Mouse (Mus musculus): Measurements from ENCODE around the gene Mllt3.

Mllt3 gene

DNA sequence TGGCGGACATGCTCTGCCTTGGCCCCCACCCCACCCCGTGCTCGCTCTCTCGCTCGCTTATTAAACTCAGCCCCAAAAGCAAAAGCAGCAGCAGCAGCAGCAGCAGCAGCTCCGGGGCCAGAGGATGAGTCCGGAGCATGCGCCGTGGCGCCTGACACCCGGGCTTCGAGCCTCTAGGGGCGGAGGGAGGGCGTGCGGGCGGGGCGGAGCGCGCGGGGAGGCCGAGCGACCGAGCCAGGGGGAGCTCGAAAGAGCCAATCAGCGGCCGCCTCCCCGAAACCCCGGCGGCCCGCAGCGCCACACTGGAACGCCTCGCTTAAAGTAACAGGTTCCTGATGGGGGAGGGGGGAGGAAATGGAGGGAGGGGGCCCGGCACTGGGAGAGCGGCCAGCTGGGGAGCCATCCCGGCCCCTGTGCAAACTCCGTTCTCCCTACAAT, at the start of gene Mllt3:
Gene Mllt3 (minus strand): TSS at position 149 of the 438 bp plus-strand sequence.
- DNase-seq (ENCODE audit: inconsistent age in 2 of 2, low spot score in 1 of 2) = peak; percentile 98 to 99

DNA sequence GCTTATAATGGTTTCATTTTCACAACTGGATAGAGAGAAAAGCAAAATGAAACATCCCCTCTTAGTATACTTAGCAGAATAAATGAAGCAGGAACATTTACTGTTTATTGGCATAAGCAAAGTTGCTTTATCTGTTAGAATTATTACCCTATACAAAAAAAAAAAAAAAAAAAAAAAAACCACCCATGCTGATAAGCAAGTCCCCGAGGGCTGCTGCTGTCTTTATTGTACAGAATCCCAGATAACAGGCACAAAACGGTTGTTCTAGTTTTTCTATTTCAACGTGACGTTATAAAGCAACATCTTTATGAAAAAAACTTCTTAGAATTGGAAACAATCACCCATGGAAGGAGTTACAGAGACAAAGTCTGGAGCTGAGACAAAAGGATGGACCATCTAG, 49.2 kb upstream of the Mllt3 start:
- DNase-seq (ENCODE audit: inconsistent age in 2 of 2, low spot score in 1 of 2) = no peak

DNA sequence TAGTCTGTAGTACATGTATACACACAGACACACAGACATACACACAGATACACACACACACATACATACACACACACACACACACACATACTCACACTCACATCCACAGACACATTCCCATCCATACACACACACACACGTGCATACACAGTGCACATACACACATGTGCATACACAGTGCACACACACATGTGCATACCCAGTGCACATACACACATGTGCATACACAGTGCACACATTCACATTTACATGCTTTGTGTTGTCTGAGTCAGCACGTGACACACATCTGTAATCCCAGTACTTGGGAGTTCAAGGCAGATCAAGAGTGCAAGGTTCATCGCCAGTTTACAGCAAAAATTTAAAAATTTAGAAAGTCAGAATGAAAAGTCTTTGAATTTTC, 48.7 kb upstream of the Mllt3 start:
- no peak for DNase-seq (ENCODE audit: inconsistent age in 2 of 2, low spot score in 1 of 2)

DNA sequence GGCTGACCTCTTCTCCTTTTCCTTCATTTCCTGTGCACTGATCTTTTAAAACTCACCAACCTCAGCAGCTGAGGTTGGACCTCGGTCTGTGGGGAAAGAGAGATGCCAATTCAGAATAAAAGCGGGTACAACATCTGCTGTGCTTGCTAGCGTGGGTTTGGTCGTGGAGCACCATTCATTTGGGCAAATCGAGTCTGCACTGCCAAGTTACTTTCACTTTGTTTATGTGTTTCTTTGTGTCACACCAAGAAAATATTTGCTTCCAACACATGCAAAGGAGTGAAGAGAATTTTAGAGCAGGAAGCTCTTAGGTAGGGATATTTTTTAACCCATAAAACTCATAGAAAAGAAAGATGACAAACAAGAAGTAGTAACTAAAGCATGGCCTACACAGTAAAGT, 48.3 kb upstream of the Mllt3 start:
- DNase-seq (ENCODE audit: inconsistent age in 2 of 2, low spot score in 1 of 2) = no peak

DNA sequence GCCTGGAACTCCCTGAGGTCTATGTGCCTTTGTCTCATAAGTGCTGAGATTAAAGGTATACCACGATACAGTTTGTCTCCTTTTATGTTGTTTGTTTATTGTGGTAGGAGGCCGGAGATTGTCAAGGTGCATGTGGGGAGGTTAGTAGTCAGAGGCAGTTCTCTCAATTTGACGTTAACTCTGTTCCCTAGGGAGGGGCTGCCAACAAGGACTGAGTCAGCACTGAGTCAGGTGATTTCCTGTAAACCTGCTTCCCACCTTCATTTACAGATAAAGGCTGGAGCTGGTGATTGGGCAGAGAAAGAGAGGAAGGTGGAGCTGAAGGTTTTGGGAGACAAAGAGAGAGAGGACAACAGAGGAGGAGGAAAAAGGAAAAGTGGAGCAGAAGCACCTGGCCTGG, 45.8 kb upstream of the Mllt3 start:
- no peak for DNase-seq (ENCODE audit: inconsistent age in 2 of 2, low spot score in 1 of 2)

DNA sequence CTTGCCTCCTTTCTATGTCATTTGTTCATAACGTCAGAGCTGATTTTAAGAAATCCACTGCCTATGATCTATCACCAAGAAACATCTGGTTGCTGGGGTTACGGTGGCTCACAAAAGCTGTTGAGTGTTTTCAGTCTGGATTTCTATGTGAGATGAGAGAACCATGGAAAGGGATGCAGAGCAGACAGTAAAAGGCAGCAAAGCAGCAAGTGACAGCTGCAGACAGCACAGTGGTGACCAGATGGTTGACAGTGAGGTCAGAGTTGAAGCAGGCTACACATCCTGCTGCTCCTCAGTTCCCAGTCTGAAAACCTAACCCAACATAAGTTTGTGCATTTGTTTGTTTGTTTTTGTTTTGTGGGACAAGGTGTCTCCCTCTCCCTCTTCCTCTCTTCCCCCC, 42.2 kb upstream of the Mllt3 start:
- no peak for DNase-seq (ENCODE audit: inconsistent age in 2 of 2, low spot score in 1 of 2)

DNA sequence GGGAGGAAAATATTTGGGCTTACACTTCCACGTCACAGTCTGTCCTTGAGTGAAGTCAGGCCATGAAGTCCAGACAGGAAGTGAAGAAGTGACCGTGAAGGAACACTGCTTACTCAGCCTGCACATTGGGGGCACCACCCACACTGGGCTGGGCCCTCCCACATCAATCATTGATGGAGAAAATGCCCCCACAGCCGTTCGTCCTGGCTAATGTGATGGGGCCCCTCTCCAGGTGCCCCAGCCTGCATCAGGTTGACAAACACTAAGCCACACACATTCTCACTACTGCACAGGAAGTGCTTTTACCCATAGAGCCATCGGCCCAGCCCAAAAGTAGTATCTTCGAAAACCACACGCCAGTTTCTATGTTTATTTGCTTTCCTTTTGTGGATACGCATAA, 13.1 kb upstream of the Mllt3 start:
- no peak for DNase-seq (ENCODE audit: inconsistent age in 2 of 2, low spot score in 1 of 2)

DNA sequence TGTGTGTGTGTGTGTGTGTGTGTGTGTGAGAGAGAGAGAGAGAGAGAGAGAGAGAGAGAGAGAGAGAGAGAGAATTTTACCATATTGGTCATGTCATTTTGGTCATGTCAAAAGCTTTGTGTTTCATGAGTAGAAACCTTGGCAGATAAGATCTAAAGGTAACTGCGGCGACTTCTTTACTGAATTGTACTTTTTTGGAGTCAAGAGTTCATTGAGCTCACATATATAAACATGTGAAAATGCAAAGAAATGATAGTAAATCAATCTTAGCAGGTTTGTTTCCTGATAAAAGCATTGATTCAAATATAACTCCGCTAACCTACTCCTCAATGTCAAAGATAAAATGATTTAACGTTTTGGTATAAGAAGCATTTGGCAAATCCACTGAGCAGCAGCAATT, 12.0 kb upstream of the Mllt3 start:
- no peak for DNase-seq (ENCODE audit: inconsistent age in 2 of 2, low spot score in 1 of 2)

DNA sequence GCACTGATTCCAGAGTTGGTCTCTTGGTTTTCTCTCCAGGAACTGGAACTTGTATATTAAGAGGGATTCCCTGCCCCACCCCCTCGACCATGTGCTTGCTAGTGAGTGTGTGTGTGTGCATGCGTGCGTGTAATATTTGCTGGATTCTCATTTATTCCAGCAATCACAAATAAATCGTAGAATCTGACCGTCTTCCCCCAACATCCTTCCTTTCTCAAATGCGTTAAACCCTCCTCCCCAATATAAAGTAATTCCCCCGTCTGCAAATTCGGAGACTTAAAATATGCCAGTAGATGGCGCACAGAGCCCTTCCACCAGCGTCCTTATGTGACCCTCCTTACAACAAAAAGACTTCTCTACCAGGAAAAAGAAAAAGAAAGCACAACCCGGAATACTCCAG, 2.2 kb upstream of the Mllt3 start:
- DNase-seq (ENCODE audit: inconsistent age in 2 of 2, low spot score in 1 of 2) = peak; percentile 44 to 89

DNA sequence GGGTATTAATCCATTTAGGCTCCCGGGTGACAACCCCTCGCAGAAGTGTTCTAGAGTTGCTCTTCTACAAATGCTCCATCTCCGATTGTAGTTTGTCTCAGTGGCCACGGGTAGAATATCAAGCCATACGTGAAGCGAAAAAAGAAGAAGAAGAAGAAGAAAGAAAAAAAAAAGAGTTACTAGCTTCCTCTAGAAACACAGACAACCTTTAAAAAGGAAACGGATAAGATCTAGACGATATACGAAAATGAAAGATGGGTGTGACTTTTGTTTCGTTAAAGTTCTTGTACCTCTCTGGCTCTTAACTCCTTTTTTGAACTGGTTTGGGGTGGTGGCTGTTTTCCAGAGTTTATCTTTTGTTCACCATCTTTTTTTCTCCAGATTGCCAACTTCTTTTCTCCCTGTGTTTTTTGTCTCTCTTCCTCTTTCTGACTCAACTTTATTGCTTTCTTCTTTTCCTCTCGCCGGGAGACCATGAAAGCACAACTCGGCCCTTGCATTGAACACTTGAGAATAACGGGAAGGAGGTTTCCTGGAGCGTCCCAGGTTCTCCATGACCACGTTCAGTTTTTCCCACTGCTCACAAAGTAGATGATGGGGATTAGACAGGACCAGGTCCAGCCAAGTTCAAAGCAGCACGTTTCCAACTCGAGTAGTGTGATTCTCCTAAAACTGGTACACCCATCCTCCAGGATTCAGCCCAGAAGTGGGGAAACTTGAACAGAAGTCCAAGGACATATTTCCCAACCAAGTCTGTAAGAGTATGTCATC, 1.4 kb upstream of the Mllt3 start:
- DNase-seq (ENCODE audit: inconsistent age in 2 of 2, low spot score in 1 of 2) = peak; percentile 10 to 66

DNA sequence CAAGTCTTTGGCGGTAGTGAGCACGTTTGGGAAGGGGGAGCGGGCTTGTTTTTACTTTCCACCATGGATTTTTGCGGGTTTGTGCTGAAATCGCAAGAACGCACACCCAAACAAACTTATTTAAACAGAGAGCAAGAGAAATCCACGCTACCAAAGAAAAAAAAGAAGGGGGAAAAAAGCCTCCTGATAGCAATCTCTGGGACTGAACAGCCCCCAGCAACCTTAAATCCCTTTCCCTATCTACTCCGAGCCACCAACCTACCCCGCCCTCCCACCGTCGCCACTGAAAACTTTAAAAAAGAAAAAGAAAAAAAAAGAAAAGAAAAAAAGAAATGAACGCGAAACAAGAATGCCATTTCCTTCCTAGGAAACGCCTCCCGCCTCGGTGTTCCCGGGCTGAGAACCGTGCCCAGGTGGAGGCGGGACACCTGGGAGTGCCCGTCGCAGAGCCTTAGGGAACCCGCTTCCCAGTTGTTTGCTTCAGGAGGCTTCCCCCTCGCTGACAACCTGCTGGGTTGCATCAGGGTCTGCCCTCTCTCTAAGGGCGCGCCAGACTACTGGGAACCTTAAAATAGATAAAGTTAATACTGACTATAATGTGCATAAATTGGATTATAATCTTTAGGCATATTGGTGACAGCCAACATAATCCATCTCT, 694 bp upstream of the Mllt3 start:
- peak; percentile 39 to 70 for DNase-seq (ENCODE audit: inconsistent age in 2 of 2, low spot score in 1 of 2)

DNA sequence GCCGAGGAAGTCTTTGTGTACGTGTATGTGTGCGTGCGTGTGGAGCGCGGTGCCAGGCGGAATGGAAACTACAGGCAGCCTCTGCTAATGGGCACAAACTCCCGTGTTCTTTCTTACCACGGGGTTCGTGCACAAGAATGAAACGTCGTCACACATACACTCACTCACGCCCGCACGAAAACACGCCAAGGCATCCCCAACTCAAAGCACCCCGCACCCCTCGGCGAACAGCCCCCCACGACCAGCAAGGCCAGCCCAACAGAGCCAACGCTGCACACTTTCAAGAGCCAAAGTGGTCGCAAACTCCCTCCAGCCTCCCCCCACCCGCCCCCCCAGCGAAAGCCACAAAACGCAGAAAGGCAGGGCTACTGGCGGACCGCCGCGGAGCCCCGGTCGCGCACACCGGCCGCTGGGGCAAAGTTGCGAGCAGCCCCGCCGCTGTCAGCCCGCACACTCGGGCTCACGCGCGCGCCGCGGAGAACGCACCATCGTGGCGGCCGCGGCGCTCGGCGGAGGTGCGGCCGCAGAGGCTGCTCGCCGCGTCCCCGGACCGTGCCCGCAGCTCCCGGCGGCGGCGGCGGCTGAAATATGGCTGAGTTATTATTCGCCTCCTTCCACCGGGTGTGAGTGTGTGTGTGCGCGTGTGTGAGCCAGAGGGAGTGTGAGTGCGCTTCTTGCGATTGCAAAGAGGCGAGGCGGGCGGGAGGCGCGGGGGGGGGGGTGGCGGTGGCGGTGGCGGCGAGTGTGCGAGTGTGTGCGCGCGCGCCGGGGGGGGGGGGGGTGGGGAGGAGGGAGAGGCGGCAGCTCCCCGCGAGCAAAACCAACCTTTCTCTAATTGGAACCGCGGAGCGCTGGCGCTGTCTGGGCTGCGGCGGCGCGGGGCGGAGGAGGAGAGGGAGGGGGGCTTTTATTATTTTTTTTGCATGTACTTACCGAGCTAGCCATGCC, 739 bp downstream of the Mllt3 start:
- DNase-seq (ENCODE audit: inconsistent age in 2 of 2, low spot score in 1 of 2) = peak; percentile 65 to 84

DNA sequence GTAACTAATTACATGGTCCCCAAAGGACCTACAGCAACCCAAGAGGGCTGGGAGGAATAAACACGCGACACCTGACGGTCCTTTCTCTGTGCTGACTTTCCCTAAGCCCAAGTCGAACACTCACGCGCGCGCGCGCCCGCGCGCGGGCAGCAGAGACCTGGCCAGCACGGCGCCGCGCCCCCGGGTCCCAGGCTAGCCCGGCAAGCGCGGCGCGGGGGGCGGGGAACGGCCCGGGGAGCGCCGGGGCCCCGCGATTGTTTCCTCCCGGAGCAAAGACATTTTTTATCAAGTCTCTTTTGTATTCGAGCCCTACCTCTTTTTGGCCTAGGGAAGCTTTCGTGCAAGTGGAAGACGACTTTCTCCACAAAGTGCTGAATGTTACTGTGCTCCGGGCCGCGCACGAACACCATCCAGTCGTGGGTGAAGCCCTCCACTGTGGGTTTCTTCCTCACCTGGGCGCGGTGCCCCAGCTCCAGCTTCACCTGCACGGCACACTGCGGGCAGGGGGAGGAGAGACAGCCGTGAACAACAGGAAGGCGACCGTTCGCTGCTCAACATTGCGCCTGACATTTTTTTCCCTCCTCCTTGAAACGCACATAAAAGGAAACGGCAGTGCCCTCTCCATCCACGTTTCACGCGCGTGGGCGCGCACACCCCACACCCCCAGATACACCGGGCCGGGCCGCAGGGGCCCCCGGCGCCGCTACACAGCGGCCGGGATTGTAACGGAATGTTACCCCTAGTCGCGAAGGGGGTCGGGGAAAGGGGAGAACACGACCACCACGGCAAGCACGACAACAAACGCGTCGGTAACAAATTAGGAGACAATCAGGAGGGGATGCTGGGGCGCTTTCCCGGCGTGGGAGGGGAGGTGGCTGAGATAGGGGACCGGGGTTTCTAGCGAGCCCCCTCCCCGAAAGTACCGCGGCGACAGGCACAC, 1.7 kb downstream of the Mllt3 start:
- peak; percentile 51 to 80 for DNase-seq (ENCODE audit: inconsistent age in 2 of 2, low spot score in 1 of 2)

DNA sequence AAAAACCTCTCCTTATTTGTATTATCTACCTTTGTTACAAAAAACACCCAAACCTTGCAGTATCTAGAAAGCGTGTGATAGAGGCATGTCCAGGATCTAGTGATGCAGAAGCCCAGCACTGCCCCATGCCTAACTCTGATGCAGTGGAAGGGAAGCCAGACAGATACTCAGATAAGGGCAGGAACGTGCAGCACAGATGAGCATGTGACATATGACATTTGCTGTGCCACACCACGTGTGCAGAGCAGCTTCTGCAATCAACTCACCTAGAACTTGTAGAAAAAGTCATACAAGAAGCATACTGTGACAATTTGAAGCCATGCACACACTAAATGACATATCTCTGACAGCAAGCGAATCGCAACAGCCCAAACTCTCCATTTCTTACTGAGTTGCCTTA, 9.6 kb downstream of the Mllt3 start:
- DNase-seq (ENCODE audit: inconsistent age in 2 of 2, low spot score in 1 of 2) = no peak

DNA sequence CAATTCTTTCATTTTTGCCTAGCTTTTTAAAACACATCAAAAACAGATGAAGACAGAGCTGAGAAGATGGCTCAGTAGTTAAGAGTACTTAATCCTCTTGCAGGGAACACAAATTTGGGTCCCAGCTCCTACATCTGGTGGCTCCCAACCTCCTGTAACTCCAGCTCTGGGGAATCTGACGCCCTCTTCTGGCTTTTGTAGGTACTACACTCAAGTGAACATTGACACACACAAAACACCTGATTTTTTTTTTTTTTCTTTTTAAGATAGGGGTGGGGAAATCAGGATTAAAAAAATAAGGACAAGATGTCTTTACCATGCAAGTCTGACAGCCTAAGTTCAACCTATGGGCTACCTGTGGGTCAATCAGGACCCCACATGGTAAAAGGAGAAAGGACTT, 10.5 kb downstream of the Mllt3 start:
- peak in 1 of 2 experiments; percentile 38 for DNase-seq (ENCODE audit: inconsistent age in 2 of 2, low spot score in 1 of 2)

DNA sequence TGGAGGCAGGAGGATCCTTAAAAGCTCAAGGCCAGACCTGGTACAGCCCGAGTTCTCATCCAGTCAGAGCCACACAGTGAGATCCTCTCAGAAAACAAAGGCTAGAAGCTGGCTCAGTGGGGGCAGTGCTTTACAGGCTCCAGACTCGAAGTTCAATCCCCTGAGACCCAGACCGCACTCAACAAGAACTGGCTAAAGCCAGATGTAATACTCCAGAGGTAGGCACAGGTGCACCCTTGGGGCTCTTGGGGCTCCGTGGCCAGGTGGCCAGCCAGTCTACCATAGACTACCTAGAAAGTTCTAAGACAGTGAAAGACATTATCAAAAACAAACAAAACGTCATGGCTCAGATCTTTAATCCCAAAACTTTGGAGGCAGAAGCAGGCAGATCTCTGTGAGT, 12.7 kb downstream of the Mllt3 start:
- no peak for DNase-seq (ENCODE audit: inconsistent age in 2 of 2, low spot score in 1 of 2)

DNA sequence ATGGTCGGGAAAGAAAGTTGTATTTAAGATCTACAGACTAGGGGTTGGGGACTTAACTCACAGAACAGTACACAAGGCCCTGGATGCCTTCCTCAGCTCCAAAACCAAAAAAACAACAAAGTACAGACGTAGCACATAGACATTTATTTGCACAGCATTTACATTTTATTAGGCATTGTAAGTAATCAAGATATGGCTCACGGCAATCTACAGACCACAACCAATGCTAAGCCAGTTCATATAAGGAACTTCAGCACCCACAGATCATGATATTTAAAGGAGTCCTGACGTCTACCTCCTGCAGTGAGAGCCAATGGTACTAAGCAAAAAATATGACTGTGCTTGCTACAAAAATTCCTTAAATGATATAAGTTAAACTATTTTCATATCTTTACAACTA, 13.5 kb downstream of the Mllt3 start:
- no peak for DNase-seq (ENCODE audit: inconsistent age in 2 of 2, low spot score in 1 of 2)

DNA sequence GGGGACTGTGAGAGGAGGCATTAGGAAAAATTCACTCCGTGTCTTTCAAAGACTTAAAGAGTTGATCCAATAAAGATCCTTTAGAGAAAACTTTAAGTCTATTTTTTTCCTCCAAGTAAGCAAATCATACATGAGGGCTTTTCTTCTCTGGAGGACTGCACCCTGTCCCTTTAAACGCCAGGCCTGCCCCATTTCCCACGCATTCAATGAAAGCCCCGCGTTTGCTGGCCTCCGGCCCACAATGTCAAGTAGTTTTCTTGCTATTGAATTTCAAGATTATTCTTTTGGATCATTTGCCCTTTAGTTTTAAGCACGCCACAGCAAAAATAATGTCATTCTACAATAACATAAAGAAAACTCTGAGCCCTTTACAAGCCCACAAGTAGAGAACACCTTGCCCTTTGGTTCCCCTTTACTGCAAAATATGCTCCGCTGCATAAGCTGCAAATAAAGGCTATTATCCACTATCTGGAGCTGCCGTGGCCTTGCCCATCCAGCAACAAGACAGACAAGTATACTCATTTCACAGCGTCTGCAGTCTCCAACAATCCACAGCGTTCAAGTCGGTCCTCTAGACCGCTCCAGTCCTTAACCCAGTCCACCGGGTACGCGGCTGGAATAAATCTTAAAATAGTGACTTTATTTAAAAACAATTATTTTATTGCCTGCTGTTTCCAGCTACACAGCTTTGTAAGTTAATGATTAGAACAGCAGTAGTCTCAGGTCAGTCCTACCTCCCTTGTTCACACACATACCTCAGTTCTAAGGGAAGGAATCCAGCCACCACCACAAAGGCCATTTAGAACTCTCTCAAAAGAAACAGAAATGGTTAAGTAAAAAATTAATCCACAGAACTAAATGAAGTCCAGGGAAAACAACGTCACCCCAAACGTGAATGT, 15.5 kb downstream of the Mllt3 start:
- DNase-seq (ENCODE audit: inconsistent age in 2 of 2, low spot score in 1 of 2) = peak; percentile 18 to 60

DNA sequence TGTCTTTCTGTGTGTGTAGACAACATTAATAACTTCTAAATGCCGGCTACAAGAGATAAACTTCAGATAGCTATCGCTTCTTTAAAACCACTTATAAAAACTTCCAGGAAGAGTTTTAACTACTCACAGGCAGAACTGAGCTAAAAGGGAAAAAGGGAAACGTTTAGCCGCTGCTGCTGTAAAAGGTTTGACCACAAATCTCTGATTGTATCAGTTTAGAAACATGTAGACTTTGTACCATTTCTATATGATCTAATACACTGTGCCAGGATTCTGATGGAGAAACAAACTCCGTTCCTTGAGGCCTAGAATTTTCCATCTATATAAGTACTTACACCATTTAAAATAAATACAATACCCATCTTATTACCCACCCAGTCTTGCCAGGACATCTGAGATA, 17.4 kb downstream of the Mllt3 start:
- no peak for DNase-seq (ENCODE audit: inconsistent age in 2 of 2, low spot score in 1 of 2)
